Mouse (Mus musculus): ENCODE results near the gene Dgkq.

Gene Dgkq

DNA sequence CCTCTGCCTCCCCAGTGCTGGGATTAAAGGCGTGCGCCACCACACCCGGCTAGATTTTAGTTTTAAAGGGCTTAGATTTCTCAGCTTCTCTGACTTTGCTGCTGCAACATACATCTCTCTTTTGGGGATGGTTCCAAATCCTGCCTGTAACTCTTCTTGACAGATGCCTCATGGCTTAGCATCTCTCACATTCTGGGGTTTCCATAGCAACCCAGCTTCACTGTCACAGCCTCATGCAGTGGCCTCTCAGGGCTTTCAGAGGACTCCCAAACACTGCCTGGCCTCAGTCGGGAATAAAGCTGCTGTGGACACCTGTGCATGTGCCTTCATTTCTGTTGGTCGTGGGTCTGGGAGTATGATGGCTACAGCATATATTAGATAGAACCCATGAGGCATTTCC lies 19.6 kb upstream of the Dgkq start:
- DNase-seq (ENCODE audit: low spot score in 2 of 2): no peak

DNA sequence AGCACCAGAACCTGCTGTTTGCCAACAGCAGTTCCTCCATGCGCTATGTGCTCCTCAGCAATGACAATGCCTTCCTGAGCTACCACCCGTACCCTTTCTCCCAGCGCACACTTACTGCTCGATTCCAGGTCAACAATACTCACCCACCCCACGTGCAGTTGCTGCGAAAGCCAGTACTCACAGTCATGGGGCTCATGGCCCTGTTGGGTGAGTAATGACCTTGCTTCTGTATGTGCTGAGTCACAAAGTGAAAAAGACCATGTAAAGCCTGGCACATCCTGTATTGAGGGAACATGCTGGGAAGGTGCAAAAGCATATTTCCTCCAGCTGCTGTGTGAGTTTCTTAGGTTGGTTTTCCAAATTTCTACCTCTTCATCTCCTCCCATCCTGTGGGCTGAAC lies 11.4 kb upstream of the Dgkq start:
- DNase-seq (ENCODE audit: low spot score in 2 of 2): no peak

DNA sequence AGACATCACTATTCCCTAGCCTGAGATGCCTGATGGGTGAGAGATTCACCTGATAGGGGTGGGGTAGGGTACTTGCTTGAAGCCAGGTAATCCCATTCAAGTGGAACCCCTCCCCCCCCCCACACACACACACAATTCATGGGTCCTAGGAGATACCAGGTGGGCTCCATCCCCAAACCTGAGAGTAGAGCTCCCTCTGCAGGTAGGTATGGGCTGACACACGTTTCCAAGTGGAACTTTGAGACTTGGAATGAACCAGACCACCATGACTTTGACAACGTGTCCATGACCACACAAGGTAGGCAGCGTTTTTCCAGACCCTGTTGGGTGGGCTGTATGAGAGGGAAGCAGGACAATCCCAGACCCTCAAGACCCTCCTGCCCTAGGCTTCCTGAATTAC lies 10.4 kb upstream of the Dgkq start:
- no peak for DNase-seq (ENCODE audit: low spot score in 2 of 2)

DNA sequence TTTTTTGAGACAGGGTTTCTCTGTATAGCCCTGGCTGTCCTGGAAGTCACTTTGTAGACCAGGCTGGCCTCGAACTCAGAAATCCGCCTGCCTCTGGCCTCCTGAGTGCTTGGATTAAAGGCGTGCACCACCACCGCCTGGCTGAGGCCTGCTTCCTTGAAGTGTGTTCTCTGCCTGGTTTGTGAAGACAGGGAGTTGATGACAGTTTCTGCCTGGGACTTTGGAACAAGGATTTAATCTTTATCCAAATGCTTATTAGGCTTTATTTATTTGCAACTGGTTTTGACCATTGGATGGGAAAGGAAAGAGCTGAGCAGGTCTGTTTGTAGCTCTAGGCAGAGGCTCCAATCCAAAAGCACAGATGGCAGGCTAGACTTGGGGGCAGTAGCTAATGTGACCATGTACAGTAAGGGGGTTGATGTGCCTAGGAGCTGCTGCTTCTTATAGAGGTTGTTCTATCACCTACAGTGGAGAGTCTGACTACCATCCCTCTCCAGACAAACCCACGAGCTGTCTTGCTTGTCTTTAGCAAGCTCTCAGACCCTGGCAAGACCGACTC lies 8.9 kb upstream of the Dgkq start:
- DNase-seq (ENCODE audit: low spot score in 2 of 2): no peak

- DNase-seq (ENCODE audit: low spot score in 2 of 2): peak; percentile 59 to 71
Observed at GRCm38 (mm10) chr5:108677605-108678295, 8.3 kb upstream of the Dgkq start.

- DNase-seq (ENCODE audit: low spot score in 2 of 2): no peak
Observed at GRCm38 (mm10) chr5:108676772-108677498, 7.5 kb upstream of the Dgkq start.

DNA sequence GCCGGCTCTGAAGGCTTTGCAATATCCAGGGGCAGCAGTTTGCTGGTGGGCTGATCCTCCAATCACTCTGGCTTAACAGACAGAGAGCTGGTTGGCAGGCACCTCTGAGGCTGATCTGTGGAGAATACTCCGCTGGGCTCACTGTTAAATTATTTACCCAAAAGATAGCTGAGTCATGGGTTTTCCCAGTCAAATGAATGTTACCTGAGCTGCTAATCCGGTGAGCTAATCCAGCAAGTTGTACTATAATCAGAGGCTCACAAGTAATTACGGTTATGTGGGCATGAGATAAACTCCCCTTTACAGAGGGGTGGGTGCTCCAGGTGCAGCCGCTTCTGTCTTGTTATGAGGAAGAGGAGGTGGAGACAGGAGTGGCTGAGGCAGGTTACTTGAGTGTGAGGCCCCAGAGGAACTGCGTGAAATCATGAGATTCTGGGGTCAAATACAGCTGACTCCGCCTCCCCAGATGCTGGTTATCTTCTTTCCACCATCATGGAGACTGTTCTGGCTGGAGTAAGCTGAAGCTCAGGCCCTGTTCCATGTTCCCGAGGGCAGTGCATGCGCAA lies 5.9 kb upstream of the Dgkq start, which contains the start of gene Slc26a1:
Slc26a1 (minus strand) TSS at position 319 of the 566 bp plus-strand sequence.
- DNase-seq (ENCODE audit: low spot score in 2 of 2): no peak

- no peak for DNase-seq (ENCODE audit: low spot score in 2 of 2)
Observed at GRCm38 (mm10) chr5:108674624-108675023, 5.2 kb upstream of the Dgkq start.

DNA sequence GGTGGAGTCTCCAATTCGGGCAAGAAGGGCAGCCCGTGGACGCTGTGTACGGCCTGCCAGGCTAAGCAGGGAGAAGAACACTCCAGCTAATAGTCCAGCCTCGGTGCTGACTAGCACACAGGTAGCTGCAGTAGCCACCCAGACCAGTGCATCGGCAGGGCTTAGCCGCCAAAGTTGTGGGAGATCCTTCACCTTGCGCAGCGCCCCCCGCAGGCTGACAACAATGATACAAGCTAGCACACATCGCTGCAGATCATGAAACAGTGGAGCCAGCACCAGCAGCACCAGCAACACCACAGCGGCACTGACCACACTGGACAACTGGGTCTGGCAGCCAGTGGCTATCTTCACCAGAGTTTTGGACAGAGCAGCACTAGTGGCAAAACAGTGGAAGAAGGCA lies 2.3 kb upstream of the Dgkq start:
- no peak for DNase-seq (ENCODE audit: low spot score in 2 of 2)

DNA sequence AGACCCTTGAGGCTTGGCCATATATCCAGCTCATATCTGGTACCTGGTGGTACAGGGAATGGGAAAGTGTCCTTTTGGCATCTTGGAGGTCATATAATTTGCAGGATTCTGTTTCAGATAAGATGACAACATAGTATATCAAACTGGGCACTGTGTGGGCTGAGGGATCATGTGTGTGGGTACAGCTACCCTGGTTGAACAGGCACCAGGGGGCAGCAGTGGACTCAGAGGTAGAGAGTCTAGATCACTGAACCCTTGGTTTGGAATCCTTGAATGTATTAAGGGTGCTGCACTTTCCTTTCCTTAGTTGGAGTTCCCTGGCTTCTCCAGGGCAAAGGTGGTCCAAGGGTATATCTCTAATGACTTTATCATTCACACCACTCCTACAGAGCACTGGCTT lies 1.3 kb upstream of the Dgkq start:
- DNase-seq (ENCODE audit: low spot score in 2 of 2): no peak

GRCm38 (mm10) chr5:108669986-108670385 lies 514 bp upstream of the Dgkq start:
- DNase-seq (ENCODE audit: low spot score in 2 of 2): no peak

DNA sequence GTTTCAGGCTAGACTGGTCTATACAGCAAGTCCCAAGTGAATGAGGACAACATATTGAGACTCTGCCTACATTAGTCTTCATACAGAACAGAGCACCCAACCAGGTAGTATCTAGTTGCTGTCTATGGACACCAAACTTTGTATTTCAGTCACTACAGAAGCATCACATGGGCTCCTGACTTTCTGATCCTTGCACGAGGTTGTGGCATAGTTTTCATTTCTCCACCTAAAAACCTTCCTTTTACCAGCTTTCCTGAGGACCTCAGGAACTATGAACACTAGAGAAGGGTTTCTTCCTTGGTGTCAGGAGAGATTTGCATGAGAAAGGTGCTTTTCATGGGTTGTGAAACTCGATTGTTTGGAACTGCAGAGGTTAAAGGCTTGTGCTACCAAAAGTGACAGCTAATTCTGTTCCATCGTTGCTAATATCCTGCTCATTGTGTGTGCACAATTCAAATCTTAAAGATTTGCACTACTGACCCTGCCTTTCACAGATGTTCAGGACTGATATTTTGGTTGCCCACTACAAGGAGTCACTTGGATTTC lies 1.0 kb downstream of the Dgkq start:
- DNase-seq (ENCODE audit: low spot score in 2 of 2): no peak

- no peak for DNase-seq (ENCODE audit: low spot score in 2 of 2)
Observed at GRCm38 (mm10) chr5:108667370-108667769, 2.1 kb downstream of the Dgkq start.

GRCm38 (mm10) chr5:108665066-108665465 lies 4.4 kb downstream of the Dgkq start:
- no peak for DNase-seq (ENCODE audit: low spot score in 2 of 2)

DNA sequence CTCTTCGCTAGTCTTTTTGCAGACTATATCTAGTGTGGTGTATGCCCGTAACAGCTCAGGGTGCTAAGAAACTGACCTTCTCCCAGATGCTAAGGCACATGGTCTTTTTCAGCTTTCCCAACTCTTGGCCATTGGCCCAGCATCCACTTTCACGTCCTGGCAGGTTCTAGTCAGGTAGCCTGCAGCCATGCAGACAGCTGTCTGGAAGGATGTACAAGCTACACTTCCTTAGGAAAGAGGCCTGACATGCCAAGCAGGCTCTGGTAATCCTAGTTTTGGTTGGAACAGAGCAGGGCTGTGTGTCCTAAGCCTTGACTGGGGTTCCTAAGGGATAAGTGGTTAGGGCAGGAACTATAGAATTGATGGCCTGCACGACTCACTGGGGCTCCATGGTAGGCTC lies 6.7 kb downstream of the Dgkq start:
- DNase-seq (ENCODE audit: low spot score in 2 of 2): no peak

DNA sequence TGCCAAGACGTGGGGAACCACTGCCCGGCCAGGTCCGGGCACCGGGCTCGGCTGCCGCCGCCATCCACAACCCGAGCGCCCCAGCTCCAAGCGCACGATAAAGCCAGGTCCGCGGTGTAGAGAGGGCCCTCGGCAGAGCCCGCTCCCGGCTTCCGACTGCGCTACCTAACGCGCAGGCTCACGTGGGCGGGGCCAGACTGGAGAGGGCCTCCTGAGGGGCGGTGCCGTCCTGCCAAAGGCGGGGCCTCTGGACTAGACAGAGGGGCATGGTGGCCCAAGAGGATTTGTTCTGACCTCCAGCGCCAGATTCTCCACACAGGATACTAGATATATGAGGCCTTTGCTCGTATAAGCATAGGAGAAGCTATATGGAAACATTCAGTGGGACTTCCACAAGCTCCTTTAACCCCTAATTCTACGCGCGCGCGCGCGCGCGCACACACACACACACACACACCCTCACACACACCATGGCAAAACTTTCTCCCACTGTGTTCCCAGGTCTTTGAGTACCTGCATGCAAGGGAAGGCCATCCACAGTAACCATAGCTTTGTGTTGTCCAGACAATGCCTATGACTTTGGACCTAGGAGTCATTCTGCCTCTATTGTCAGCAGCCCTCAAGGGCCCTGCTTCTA lies 8.7 kb downstream of the Dgkq start:
- peak; percentile 78 to 82 for DNase-seq (ENCODE audit: low spot score in 2 of 2)

GRCm38 (mm10) chr5:108659698-108660631 lies 9.5 kb downstream of the Dgkq start, which contains the start of gene Idua:
TSS of gene Idua (plus strand) at chr5:108660331.
- no peak for DNase-seq (ENCODE audit: low spot score in 2 of 2)

DNA sequence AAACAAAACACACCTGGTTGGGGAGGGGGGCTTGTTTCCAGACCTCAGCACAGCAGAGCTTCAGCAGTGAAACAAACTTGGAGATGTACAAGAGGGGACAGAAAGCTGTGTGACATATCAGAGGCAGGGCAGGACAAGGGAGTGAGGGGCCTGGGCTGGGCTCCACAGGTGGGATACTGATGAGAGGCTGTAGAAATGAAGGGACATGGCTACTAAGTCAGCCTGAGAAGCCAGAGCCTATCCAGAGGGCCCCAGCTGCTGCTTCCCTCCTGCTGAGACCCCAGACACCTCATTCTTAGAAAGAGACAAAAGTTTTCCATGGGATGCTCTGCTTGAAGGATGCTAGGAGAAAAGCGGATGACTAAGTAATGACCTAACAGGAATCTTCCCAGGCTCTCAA lies 10.9 kb downstream of the Dgkq start:
- DNase-seq (ENCODE audit: low spot score in 2 of 2): no peak

GRCm38 (mm10) chr5:108657406-108657805 lies 12.1 kb downstream of the Dgkq start:
- no peak for DNase-seq (ENCODE audit: low spot score in 2 of 2)

DNA sequence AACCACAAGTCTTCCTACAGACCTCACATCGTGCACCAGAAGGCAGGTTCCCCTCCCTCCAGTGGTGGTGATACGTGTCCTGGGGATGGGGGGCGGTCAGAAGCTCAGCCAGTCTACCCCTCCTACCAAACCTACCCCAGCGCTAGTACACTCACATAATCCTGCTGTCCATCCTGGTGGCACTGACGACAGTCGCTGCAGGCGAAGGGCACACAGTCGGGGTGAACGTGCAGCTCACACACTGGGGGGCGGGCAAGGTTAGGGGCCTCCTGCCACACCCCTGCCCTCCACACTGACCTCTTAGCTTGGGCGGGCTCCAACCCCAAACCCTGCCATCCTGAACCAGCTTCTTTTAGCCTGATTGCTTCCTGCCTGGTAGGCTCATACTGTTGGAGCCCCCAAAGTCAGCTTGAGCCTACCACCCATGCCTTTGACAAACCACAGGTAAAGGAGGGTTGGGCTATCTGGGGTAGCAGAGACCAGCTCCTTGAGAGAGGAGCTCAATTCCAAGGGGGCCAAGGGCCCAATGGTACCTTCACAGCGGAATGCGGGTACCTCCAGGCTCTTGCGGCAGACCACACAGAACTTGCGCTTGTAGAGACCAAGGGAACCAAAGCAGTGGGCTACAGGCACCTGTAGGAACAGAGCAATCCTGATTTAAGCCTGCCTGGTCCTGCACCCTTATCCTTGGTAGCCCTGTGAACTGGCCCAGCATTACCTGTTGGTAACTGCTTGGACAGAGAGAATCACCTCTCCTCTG lies 13.4 kb downstream of the Dgkq start:
- DNase-seq (ENCODE audit: low spot score in 2 of 2): no peak

Data from frontal cortex, postnatal 25 days (tissue).